Mouse (Mus musculus): ENCODE measurements around the gene Tmem239.
"Not testable (repeated sequence)": the region's sequence is repeated elsewhere in the genome, so short reads cannot be mapped to it uniquely, and the experiment has no call there.

The Tmem239 gene

DNA sequence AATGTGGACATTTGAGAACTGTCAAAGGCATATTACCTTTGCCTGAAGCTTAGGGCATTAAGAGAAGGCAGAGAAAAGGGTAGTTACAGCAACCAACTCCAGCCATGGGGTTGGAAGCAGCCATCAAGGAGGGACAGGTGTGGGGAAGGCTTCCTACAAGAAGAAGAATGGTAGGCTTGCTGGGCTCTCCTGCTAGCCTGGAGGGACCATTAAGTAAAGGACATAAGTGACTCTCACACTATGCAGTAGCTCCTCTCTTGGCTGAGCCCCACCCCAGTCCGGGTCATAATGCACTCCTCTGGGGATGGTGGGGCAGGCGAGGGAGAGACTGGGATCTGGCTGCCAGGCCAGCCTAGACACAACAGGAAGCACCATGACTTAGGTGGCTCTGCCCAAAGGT lies at the start of gene Tmem239:
Tmem239 (plus strand) TSS at position 301 of the 400 bp plus-strand sequence.
- no peak for DNase-seq (ENCODE audit: low spot score in 2 of 2)

DNA sequence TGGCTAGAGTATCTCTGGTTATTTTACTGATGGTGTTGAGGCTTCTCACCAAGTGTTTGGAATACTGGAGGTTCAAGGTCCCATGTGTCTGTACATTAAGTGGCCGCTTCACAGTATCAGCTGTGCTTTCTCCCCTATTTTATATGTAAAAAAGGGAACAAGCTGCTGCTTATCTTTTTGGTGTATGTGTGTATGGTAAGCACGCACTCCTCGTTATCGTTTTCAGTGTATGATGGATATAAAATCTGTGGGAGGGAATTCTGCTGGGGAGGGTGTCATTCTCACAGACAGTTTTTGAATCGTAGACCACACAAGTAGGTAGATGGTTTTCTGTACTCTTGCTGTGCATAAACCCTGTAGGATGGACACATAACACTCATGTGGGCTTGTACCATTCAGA lies 48.7 kb upstream of the Tmem239 start:
- DNase-seq (ENCODE audit: low spot score in 2 of 2): no peak

DNA sequence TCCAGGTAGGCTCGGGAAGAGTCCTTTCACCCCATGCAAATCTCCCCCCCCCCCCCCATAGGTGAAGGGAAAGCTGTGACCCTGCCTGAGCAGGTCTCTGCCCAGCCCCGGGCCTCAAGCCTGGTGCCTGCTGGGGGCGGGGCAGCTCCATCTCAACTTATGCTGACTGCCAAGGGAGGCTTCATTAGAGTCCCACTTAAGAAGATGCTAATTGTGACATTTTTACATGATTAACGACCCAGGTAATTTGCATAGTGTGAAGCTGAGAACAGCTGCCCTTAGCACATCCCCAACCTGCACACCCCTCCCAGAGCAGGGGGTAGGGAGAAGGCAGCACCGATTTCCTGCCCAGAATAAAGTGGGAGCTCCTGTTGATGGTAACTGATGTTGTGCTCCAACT lies 47.4 kb upstream of the Tmem239 start:
- no peak for DNase-seq (ENCODE audit: low spot score in 2 of 2)

DNA sequence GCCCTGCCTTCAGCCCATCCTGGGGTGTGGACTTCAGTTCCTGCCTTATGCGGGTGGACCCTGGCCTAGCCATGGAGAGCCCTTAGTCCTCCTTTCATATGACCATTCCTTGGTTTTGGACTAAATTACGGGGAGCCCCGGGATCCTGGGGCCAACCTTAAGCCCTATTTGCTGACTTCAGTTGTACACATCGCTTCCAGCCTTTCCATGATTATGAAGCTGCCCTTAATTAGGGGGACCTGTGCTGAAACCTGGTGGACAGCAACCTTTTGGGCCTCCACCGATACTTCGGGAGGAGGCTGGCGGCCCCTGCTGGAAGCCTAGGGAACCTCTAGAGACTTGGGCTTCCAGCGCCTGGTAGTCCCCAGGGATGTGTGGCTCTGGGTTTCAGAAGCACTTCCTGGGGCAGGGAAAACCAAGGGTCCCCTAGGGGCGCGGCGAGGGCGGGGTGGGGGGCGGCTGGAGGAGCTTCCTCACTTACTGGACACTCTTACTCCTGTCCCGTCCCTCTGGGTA lies 43.7 kb upstream of the Tmem239 start:
- peak in 1 of 2 experiments; percentile 42 for DNase-seq (ENCODE audit: low spot score in 2 of 2)

DNA sequence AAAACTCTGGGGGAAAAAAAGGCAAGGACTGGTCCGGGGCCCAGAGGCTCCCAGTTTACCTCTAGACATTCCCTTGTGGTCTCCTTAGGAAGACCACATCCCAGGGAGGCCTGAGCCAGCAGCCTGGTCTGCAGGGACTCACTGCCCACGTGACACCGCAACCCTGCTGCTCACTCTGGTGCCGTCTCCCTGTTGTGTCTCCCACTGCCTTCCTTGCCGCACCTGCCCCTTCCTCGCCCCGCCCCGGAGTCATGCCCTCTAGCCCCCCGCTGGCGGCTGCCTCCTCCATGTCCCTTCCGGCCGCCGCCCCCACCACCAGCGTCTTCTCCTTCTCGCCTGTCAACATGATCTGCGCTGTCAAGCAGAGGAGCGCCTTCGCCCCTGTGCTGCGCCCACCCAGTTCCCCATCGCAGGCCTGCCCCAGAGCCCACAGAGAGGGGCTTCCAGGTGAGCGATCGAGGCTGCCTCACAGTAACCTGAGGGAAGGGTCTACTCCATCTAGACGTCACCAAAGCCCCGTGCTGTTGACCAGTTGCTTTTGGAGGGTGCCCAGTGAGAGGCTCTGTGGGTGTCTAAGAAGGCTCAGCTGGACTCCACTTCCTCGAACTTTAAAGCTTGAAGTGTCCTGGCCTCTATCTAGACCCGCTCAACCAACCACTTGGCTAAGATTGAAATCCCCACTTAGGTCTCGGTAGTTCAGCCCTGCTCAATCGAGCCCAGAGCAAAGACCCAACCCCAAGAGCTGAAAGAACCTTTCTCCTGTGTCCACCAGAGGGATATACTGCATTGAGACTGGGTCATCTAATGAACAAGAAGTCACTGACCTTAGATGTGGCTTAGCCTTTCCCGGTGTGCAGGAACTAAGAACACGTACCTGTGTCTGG lies 40.8 kb upstream of the Tmem239 start:
- no peak for DNase-seq (ENCODE audit: low spot score in 2 of 2)

DNA sequence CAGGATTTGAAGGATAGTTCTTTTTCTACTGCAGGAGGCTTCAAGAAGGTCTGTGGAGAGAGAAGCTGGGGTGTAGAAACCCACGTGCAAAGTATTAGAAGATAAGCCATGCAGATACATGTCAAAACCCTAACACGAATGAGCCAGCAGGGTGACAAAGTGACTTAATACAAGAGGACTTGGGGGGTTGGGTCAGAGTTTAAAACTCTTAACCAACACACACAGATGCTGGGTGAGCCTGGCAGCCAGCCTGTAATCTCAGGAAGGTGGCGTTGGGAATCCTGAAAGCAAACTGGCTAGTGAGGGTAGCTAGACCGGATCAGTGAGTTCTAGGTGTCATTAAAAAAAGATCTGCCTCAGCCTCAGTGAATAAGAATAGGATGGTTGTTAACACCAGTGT lies 38.9 kb upstream of the Tmem239 start:
- no peak for DNase-seq (ENCODE audit: low spot score in 2 of 2)

DNA sequence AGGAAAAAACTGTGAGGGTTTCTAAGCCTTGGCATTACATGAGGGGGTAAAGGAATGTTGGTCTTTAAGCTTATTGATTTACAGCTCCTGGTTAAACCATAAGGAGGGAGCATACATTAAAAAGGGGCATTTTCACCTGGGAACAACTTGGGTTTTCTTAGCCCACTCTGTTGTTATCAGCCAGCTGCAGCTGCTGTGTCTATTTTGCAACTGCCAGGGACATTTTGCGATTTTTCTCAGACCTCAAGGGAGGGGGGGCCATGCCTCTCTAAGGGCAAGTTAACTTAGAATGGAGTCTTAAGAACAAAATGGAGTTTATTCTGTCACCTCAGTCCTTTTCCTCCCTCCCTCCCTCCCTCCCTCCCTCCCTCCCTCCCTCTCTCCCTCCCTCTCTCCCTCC lies 33.3 kb upstream of the Tmem239 start:
- DNase-seq (ENCODE audit: low spot score in 2 of 2): not testable (repeated sequence)

DNA sequence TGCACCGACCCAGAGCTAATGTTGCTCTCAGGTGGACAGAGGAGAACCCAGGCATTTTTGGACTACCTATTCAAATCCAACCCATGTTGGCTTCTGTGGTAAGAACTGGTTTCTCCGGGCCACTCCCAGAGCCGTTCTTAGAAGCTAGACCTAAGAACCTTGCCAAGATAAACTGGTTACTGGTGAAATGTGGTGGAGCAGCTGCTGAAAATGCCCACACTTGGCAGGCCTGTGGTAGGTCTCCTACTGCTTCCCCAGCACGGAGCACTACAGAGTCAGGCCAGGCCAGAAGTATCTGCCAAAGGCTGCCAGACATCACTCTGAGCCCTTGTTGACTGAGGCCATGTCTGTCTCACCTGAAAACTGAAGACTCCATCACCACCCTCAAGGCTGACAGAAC lies 31.3 kb upstream of the Tmem239 start:
- no peak for DNase-seq (ENCODE audit: low spot score in 2 of 2)

DNA sequence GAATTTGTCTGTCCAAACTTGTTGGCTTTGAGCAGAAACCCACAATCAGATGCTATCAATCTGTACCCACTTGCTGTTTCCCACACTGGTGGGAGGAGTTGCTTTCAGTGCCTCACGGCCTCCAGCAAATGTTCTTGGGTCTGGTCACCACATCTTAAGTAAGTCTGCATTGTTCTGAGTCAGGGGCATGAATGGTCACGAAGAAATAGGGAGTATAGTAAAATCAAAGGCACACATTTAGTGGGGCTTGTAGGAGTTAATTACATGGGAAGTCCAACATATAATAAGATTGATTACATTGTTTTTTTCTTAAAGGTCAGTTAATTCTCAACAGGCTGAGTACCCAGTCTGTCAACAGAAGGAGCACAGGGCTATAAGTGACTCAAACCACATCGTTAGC lies 23.1 kb upstream of the Tmem239 start:
- DNase-seq (ENCODE audit: low spot score in 2 of 2): no peak

DNA sequence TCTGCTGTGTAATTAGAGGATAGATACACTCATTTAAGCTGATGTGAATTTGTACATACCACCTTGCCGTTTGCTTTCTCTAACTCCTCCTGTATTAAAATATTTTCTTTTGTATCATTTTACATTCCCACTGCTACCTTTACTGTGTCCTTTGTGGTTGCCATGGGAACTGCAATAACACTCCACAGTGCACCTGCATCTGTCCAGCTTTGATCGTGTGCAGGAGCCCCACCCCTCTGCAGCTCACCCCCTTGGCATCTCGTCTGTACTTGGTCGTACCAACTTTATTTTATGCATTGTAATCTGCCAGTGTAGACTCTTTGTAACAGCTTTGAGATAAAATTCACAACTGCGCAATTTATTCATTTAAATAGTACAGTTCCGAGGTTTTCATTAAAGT lies 22.4 kb upstream of the Tmem239 start:
- no peak for DNase-seq (ENCODE audit: low spot score in 2 of 2)

DNA sequence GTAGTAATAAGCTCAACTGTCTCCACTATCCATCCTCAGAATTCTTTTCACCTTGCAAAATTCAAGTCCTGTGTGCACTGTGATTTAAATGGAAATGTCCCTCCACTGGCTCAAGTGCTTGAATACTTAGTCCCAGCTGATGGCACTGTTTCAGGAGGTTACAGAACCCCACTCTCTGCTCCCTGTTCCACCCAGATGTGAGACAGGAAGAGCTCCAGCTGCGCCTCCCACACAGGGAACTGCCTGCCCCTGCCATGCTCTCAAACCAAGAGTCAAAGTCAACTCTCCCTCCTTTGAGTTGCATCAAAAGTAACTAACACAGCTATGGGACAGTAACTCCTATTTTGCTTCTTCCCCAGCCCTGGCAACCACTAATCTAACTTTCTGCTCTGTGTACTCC lies 20.1 kb upstream of the Tmem239 start:
- DNase-seq (ENCODE audit: low spot score in 2 of 2): no peak

DNA sequence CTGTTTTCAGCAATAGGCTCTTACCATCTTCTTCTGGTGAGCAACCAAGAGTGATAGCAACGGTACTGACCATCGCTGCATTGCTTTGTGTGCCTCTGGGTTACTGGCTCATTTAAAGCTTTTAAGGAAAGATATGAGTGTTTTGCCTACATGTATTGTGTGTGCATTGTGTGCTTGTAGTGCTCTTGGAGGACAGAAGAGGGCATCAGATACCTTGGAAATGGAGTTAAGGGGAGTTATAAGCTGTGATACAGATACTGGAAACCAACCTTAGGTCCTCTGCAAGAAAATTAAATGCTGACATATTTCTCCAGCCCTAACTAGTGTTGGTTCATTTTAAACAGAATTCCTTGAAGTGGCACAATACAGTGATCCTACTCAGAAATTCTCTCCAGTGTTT lies 17.5 kb upstream of the Tmem239 start:
- DNase-seq (ENCODE audit: low spot score in 2 of 2): no peak

DNA sequence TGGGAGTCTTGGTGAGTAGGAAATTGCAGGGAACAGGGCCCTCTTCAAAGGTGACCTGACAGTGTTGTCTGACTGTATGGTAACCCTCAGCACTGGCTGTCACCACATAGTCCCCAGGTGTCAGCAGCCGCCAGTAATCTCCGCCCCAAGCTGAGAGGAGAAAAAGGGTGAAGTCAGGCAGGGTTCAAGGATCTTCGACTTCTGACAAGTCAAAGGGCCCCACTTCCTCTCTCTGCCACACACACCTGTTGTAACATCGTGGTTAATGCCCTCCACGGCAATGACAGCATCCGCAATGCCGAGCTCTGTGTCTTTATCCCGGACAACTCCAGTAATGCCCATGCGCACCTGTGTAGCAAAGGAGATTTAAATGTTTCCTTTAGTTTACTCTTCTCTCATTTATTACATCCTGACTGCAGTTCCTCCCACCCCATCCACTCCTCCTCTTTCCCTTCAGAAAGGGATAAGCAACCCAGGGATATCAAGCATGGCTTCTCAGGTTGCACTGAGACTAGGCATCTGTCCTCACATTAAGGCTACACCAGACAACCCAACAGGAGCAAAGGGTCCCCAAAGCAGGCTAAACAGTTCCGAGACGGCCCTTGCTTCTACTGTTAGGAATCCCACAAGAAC lies 15.2 kb upstream of the Tmem239 start:
- no peak for DNase-seq (ENCODE audit: low spot score in 2 of 2)

DNA sequence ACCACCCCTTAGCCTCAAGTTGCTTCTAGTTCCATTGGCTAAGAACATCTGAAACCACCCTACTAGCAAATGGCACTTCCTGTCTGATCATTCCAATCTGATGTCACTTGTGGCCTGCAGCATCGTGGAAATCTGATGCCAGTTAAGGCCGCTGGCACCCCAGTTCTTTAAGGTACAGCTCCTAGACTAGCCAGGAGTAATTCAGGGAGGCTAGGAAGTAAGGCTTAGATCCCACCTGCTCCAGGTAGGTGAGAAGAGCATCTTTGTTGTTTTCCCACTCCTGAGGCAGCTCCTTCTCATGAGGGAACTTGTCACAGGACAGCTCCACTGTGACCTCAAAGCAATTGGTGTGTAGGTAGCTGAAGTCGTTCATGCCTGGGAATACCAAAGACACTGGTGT lies 13.4 kb upstream of the Tmem239 start:
- DNase-seq (ENCODE audit: low spot score in 2 of 2): no peak

DNA sequence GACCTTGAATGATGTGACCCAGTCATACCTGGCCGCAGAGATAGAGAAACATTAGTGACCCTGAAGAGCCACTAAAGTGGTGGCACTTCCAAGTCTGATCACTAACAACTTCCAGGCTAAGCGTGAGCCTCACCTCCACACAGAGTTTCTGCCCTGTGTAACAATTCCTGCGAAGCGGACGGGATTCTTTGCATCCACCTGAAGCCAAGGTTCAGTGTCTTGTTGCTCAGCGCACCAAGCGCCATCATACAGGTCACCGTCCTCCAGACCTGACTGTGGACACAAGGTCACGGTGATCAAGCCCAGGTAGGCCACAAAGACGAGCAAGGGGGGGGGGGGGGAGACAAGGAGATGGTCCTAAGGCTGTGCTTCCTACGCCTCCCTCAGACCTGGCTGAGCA lies 10.6 kb upstream of the Tmem239 start:
- DNase-seq (ENCODE audit: low spot score in 2 of 2): no peak

DNA sequence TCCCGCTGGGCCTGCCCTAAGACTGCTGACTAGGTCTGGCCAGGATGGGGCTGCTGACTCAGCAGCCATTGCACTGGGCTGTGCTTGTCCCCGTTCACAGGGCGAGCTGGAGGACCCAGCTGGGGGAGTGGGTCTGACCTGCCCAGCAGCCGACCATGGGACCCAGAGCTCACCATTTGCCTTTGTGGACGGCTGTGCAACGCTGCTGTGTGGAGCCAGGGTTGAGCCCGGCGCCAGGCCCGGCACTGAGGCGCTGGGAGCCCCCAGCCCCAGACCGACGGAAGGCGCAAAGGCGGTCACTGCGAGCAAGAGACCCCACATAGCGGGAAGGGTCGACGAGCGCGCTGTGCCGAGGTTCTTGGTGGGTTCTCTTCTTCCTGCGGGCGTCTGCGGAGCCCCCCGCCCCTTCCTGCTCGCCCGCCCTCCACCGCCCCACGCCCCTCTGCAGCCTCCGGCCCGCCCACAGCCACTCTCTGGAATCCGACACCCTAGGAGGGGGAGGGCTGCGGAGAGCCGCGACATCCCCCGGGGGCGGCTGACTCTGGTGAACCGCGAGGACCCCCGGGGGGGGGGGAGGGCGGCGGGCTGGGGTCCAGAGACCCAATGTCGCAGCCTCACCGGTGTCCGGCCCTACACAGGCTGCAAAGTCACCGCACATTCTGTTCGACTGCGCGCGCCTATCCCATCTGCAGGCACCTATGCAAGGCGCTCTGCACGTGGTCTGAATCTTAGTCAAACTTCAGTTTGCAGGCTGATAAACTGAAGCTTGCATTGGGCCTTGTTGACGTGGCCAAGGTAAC lies 8.9 kb upstream of the Tmem239 start, which contains the start of gene Cpxm1:
Cpxm1 (minus strand) TSS at position 389 of the 800 bp plus-strand sequence.
- DNase-seq (ENCODE audit: low spot score in 2 of 2): no peak

DNA sequence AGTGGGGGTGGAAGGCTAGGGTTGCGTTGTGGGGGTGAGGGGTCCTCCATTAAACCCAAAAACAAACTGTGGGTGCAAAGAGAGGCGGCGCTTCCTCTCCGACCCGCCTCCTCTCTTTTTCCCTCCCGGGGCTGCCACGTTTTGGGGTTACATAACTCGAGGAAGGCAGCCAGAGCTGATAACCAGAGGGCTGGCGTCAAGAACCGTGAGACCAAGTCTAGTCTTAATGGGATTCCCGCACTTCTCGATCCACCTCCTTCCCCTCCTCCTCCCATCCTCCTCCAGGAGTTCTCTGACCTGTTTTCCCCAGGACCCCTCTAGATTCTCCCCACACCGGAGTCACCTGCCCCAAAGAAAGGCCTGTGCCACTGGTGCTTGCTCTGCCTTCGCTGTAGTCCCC lies 8.2 kb upstream of the Tmem239 start:
- no peak for DNase-seq (ENCODE audit: low spot score in 2 of 2)

DNA sequence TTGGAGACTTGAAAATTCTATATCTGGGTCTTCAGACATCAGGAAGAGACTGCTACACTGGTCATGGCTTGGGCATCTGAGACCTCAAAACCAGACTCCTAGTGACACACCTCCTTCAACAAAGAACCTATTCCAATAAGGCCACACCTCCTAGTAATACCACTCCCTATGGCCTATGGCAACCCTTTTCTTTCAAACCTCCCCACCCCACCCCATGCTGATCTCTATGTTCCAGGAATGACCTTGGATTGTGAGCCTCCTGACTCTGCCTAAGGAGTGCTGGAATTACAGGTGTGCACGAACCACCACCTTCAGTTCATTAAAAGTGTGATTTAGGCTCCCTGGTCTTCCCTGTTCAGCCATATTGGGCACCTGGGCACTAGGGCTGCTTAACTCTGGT lies 6.2 kb upstream of the Tmem239 start:
- no peak for DNase-seq (ENCODE audit: low spot score in 2 of 2)

DNA sequence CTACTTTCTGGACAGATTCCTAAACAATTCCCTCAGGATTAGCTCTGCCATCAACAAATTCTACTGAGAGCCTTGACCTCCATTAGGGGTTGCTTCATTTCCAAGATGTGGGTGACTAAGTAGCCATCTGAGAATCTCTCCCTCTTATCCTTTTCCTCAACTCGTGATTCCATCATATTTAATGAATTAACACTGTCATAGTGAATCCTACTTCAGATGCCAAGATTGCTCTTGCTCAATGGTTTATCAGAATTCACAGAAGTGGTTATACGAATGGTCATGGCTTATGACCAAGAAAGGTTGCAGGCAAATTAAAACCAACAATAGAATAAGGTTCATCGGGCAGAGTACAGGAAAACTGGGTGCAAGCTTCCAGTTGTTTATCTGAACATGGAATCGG lies 4.4 kb upstream of the Tmem239 start:
- no peak for DNase-seq (ENCODE audit: low spot score in 2 of 2)

DNA sequence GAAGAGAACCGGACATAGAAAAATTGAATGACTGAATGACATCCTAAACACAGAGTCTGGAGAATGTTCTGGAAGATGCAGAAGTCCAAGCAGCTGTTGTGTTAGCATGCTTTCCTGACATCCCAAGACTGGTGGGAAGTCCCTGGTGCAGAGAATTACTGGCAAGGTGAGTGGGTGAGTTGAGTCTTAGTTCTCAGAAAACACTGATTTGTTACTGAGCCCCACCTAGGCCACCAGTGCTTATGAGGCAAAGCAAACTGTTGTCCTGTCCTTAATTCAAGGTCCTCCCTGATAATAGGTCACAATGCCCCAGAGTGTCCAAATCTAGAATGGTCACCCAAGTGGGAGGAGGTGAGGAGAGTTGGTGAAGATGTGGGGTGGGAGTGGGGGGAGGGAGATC lies 1.3 kb upstream of the Tmem239 start, which contains the start of the genes Gm28372 and 1700020A23Rik:
Gm28372 (plus strand) TSS at position 301 of the 400 bp plus-strand sequence.
1700020A23Rik (plus strand) TSS at position 321 of the 400 bp plus-strand sequence.
- DNase-seq (ENCODE audit: low spot score in 2 of 2): no peak

DNA sequence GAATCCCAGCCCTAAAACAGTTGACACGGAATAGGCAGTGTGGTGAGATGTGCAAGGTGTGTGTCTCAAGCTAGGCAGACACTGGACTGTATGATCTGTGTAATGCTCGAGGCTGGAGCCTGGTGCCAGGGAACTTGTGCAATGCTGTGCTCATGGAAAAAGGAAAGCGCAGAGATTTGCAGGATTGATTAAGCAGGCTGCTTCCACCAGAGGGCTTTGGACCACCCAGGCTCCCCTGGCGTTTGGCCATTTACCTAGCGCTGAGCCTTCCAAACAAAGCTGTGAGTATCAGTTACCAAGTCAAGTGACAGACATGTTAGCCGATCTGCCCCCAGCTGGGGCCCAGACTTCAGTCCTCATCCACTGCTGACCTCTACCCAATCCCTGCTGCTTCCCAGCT lies 1.9 kb downstream of the Tmem239 start:
- no peak for DNase-seq (ENCODE audit: low spot score in 2 of 2)
